Mouse (Mus musculus) midbrain, embryonic 11.5 days (tissue): Measurements from ENCODE around the gene Clic6. TPM values are rescaled to one million over a fixed set of nuclear protein-coding genes. Genes with fewer than 3 reads are reported as not detected.

ENCODE experiments used
- ATAC-seq: fragments of 200-750 bp; cut with Nextera tagmentation; 2 replicates; pipeline ENCODE4 v1.8.0; 2017; ENCODE audit warnings: moderate TSS enrichment, moderate library complexity; ENCODE audit not compliant: low FRiP score
- DNase-seq: peaks from one replicate; pipeline ENCODE4 v3.0.0; 2015; ENCODE audit warnings: low spot score; ENCODE audit errors: missing footprints
- H3K27ac ChIP-seq: fragments of 300-500 bp; sonication (generic); 2 replicates; pipeline ENCODE4 v1.5.1; 2014; ENCODE audit warnings: low read depth, low read length
- H3K27me3 ChIP-seq: fragments of 300-500 bp; sonication (generic); 2 replicates; pipeline ENCODE4 v1.6.1; 2014; ENCODE audit warnings: mild to moderate bottlenecking, low read length, moderate library complexity, mixed read lengths; ENCODE audit not compliant: control insufficient read depth, insufficient read depth
- H3K36me3 ChIP-seq: fragments of 300-500 bp; sonication (generic); 2 replicates; pipeline ENCODE4 v1.6.1; 2014; ENCODE audit warnings: mild to moderate bottlenecking, low read length, moderate library complexity, mixed read lengths; ENCODE audit not compliant: control insufficient read depth, insufficient read depth
- H3K4me1 ChIP-seq: fragments of 300-500 bp; sonication (generic); 2 replicates; pipeline ENCODE4 v1.6.1; 2014; ENCODE audit warnings: low read length; ENCODE audit not compliant: control insufficient read depth, insufficient read depth
- H3K4me2 ChIP-seq: fragments of 300-500 bp; sonication (generic); 2 replicates; pipeline ENCODE4 v1.6.1; 2014; ENCODE audit warnings: mild to moderate bottlenecking, moderate library complexity
- H3K4me3 ChIP-seq: fragments of 300-500 bp; sonication (generic); 2 replicates; pipeline ENCODE4 v1.5.1; 2014; ENCODE audit warnings: low read depth, low read length
- H3K9ac ChIP-seq: fragments of 300-500 bp; sonication (generic); 2 replicates; pipeline ENCODE4 v1.6.1; 2014; ENCODE audit warnings: low read length
- H3K9me3 ChIP-seq: fragments of 300-500 bp; sonication (generic); 2 replicates; pipeline ENCODE4 v1.6.1; 2016; ENCODE audit warnings: low read length; ENCODE audit not compliant: control insufficient read depth
- WGBS: fragments of 180-500 bp; shearing (Covaris S2); extraction: QIAGEN DNeasy Blood & Tissue Kit; methylation state at CpG from one replicate; pipeline ENCODE4 v1.1.7; 2014; 5-methylcytosine and 5-hydroxymethylcytosine counted together
- polyA plus RNA-seq: library from polyadenylated mRNA; unstranded; fragments of >200 nt; fragmentation: Nextera tagmentation; extraction: Ambion mirVana; gene quantifications from 2 replicates; pipeline ENCODE4 v1.2.1, GENCODE M21; 2014

The Clic6 gene
- polyA plus RNA-seq, 1 experiment from 2014 or later = 0.72 TPM

- ATAC-seq (no peak), DNase-seq (peak; percentile 21)
- no peak overlapping the region for H3K27ac ChIP-seq
- H3K9ac ChIP-seq = no peak overlapping the region
- H3K4me1 ChIP-seq = no peaks in the 10 kb centered on the region
- H3K4me2 ChIP-seq = no peak overlapping the region
- WGBS = 78% methylated on average over 11 of the region's 11 CpGs
- H3K36me3 ChIP-seq = no peaks in the 10 kb centered on the region
- no peak overlapping the region for H3K4me3 ChIP-seq
- H3K27me3 ChIP-seq = no peaks in the 10 kb centered on the region
- no peaks in the 10 kb centered on the region for H3K9me3 ChIP-seq
Observed at GRCm38 (mm10) chr16:92565291-92565690, 79.8 kb downstream of the Clic6 start.

- no peak overlapping the region for H3K9ac ChIP-seq
Observed at GRCm38 (mm10) chr16:92565708-92566107, 80.2 kb downstream of the Clic6 start.

GRCm38 (mm10) chr16:92566146-92566545 lies 80.6 kb downstream of the Clic6 start:
- WGBS = 39% methylated on average over 5 of the region's 5 CpGs
- Histone ChIP-seq H3K27me3 (no peaks in the 10 kb centered on the region), H3K4me3 (no peak overlapping the region), H3K27ac (no peak overlapping the region), H3K36me3 (no peaks in the 10 kb centered on the region), H3K4me1 (no peaks in the 10 kb centered on the region), H3K4me2 (no peak overlapping the region), H3K9ac (no peak overlapping the region), H3K9me3 (no peaks in the 10 kb centered on the region)
- DNase-seq = no peak
- no peak for ATAC-seq

More at GRCm38 (mm10) chr16:92565708-92566107, 80.2 kb downstream of the Clic6 start:
- Histone ChIP-seq H3K27me3 (no peaks in the 10 kb centered on the region), H3K4me3 (no peak overlapping the region), H3K4me1 (no peaks in the 10 kb centered on the region), H3K4me2 (no peak overlapping the region), H3K36me3 (no peaks in the 10 kb centered on the region), H3K9me3 (no peaks in the 10 kb centered on the region), H3K27ac (no peak overlapping the region)
- ATAC-seq = no peak
- DNase-seq = peak; percentile 99
- 5% methylated on average over 6 of the region's 6 CpGs for WGBS

- no peaks in the 10 kb centered on the region for H3K36me3 ChIP-seq
- ATAC-seq = no peak
- no peak overlapping the region for H3K4me3 ChIP-seq
- DNase-seq = peak; percentile 68
- no peak overlapping the region for H3K27ac ChIP-seq
- H3K27me3 ChIP-seq = no peaks in the 10 kb centered on the region
- H3K4me2 ChIP-seq = no peak overlapping the region
- 91% methylated on average over 11 of the region's 11 CpGs for whole genome bisulfite sequencing
- no peaks in the 10 kb centered on the region for H3K4me1 ChIP-seq
- no peaks in the 10 kb centered on the region for H3K9me3 ChIP-seq
- no peak overlapping the region for H3K9ac ChIP-seq
Observed at GRCm38 (mm10) chr16:92571246-92571645, 85.7 kb downstream of the Clic6 start.

- H3K36me3 ChIP-seq = no peaks in the 10 kb centered on the region
- 74% methylated on average over 4 of the region's 4 CpGs for WGBS
- H3K9ac ChIP-seq = no peak overlapping the region
- H3K4me3 ChIP-seq = no peak overlapping the region
- peak; percentile 31 for DNase-seq
- H3K27ac ChIP-seq = no peak overlapping the region
- H3K27me3 ChIP-seq = no peaks in the 10 kb centered on the region
- H3K4me2 ChIP-seq = no peak overlapping the region
- no peaks in the 10 kb centered on the region for H3K9me3 ChIP-seq
- no peaks in the 10 kb centered on the region for H3K4me1 ChIP-seq
- ATAC-seq = no peak
Observed at GRCm38 (mm10) chr16:92573193-92573592, 87.7 kb downstream of the Clic6 start.

GRCm38 (mm10) chr16:92575792-92576191 lies 90.3 kb downstream of the Clic6 start:
- DNase-seq (no peak), ATAC-seq (no peak)
- 92% methylated on average over 10 of the region's 10 CpGs for WGBS

GRCm38 (mm10) chr16:92577381-92577780 lies 91.8 kb downstream of the Clic6 start:
- H3K4me3 ChIP-seq = no peak overlapping the region
- no peaks in the 10 kb centered on the region for H3K27me3 ChIP-seq
- H3K4me2 ChIP-seq = no peak overlapping the region
- ATAC-seq (no peak), DNase-seq (no peak)
- no peaks in the 10 kb centered on the region for H3K36me3 ChIP-seq
- WGBS = 88% methylated on average over 9 of the region's 9 CpGs
- H3K9ac ChIP-seq = no peak overlapping the region
- no peak overlapping the region for H3K27ac ChIP-seq
- no peaks in the 10 kb centered on the region for H3K9me3 ChIP-seq
- H3K4me1 ChIP-seq = no peaks in the 10 kb centered on the region

More at GRCm38 (mm10) chr16:92575792-92576191, 90.3 kb downstream of the Clic6 start:
- Histone ChIP-seq H3K9ac (no peak overlapping the region), H3K4me2 (no peak overlapping the region), H3K27me3 (no peaks in the 10 kb centered on the region), H3K4me3 (no peak overlapping the region), H3K9me3 (no peaks in the 10 kb centered on the region), H3K4me1 (no peaks in the 10 kb centered on the region), H3K27ac (no peak overlapping the region), H3K36me3 (no peaks in the 10 kb centered on the region)

- no peak for DNase-seq
- H3K4me3 ChIP-seq = no peak overlapping the region
- no peaks in the 10 kb centered on the region for H3K9me3 ChIP-seq
- no peak for ATAC-seq
- H3K9ac ChIP-seq = no peak overlapping the region
- no peaks in the 10 kb centered on the region for H3K4me1 ChIP-seq
- H3K27ac ChIP-seq = no peak overlapping the region
- WGBS = 81% methylated on average over 7 of the region's 7 CpGs
- H3K27me3 ChIP-seq = no peaks in the 10 kb centered on the region
- no peak overlapping the region for H3K4me2 ChIP-seq
- H3K36me3 ChIP-seq = no peaks in the 10 kb centered on the region
Observed at GRCm38 (mm10) chr16:92578915-92579653, 93.5 kb downstream of the Clic6 start.

- no peak overlapping the region for H3K4me2 ChIP-seq
- H3K36me3 ChIP-seq = no peaks in the 10 kb centered on the region
- no peak overlapping the region for H3K9ac ChIP-seq
- no peaks in the 10 kb centered on the region for H3K4me1 ChIP-seq
- no peak for DNase-seq
- H3K27ac ChIP-seq = no peak overlapping the region
- WGBS = 77% methylated on average over 10 of the region's 10 CpGs
- H3K27me3 ChIP-seq = no peaks in the 10 kb centered on the region
- no peak overlapping the region for H3K4me3 ChIP-seq
- ATAC-seq = no peak
- no peaks in the 10 kb centered on the region for H3K9me3 ChIP-seq
Observed at GRCm38 (mm10) chr16:92580981-92581380, 95.4 kb downstream of the Clic6 start.
